Mouse (Mus musculus) adrenal gland, postnatal 14 days (tissue): ENCODE measurements around the gene Gm28079. TPM values are rescaled to one million over a fixed set of nuclear protein-coding genes. Genes with fewer than 3 reads are reported as not detected.
"Not testable (repeated sequence)": the region's sequence is repeated elsewhere in the genome, so short reads cannot be mapped to it uniquely, and the experiment has no call there.

Source experiments
- DNase-seq: peaks from one replicate; pipeline ENCODE4 v3.0.0; 2021; ENCODE audit warnings: mixed read lengths
- long read RNA-seq, 2 experiments: library from polyadenylated mRNA; stranded (forward); transcript quantifications; one replicate each; pipeline ENCODE4 v2.0.0; 2021
- total RNA-seq: library from RNA; stranded (reverse); gene quantifications from 2 replicates; pipeline ENCODE4 v1.2.3, GENCODE M21; 2021

Gm28079 gene
- not detected in 2 replicates for total RNA-seq
- long read RNA-seq, experiment 1, result 0 reads
- long read RNA-seq, experiment 2, result 0 reads

- not testable (repeated sequence) for DNase-seq
Measured at GRCm38 (mm10) chrY:70014799-70015198, at the start of gene Gm28079. TSS of gene Gm28079 (minus strand) at chrY:70014899.
